Mouse (Mus musculus) intestine, embryonic 14.5 days (tissue): ENCODE data around the gene Hectd4. TPM values are rescaled to one million over a fixed set of nuclear protein-coding genes. Genes with fewer than 3 reads are reported as not detected.

Source experiments
- ATAC-seq: fragments of 200-750 bp; cut with Nextera tagmentation; replicated peaks from 2 replicates; pipeline ENCODE4 v1.8.0; 2017; ENCODE audit warnings: low read depth, moderate number of reproducible peaks, moderate TSS enrichment, moderate library complexity; ENCODE audit not compliant: low FRiP score, low TSS enrichment
- DNase-seq: peaks from one replicate; pipeline ENCODE4 v3.0.0-alpha.2; 2018; ENCODE audit warnings: low spot score
- H3K27ac ChIP-seq: fragments of 300-500 bp; sonication (generic); 2 replicates; pipeline ENCODE4 v1.5.1; 2014; ENCODE audit warnings: low read depth, mild to moderate bottlenecking, control low read depth
- H3K27me3 ChIP-seq: fragments of 300-500 bp; sonication (generic); replicated peaks from 2 replicates; pipeline ENCODE4 v1.6.1; 2014; ENCODE audit warnings: low read length, control low read depth; ENCODE audit not compliant: control insufficient read depth, insufficient read depth
- H3K36me3 ChIP-seq: fragments of 300-500 bp; sonication (generic); 2 replicates; pipeline ENCODE4 v1.6.1; 2014; ENCODE audit warnings: low read length, control low read depth; ENCODE audit not compliant: control insufficient read depth, insufficient read depth
- H3K4me1 ChIP-seq: fragments of 300-500 bp; sonication (generic); replicated peaks from 2 replicates; pipeline ENCODE4 v1.6.1; 2014; ENCODE audit warnings: low read length, control low read depth, mixed read lengths; ENCODE audit not compliant: control insufficient read depth, insufficient read depth
- H3K4me2 ChIP-seq: fragments of 300-500 bp; sonication (generic); 2 replicates; pipeline ENCODE4 v1.6.1; 2014; ENCODE audit warnings: low read length
- H3K4me3 ChIP-seq: fragments of 300-500 bp; sonication (generic); 2 replicates; pipeline ENCODE4 v1.5.1; 2014; ENCODE audit warnings: low read depth, low read length, control low read depth, mixed read lengths
- H3K9ac ChIP-seq: fragments of 300-500 bp; sonication (generic); 2 replicates; pipeline ENCODE4 v1.6.1; 2014; ENCODE audit warnings: mild to moderate bottlenecking, low read length
- H3K9me3 ChIP-seq: fragments of 300-500 bp; sonication (generic); 2 replicates; pipeline ENCODE4 v1.6.1; 2016; ENCODE audit warnings: low read length, control low read depth; ENCODE audit not compliant: control insufficient read depth
- WGBS: fragments of 180-500 bp; shearing (Covaris S2); extraction: QIAGEN DNeasy Blood & Tissue Kit; methylation state at CpG from one replicate; pipeline ENCODE4 v1.1.7; 2014; 5-methylcytosine and 5-hydroxymethylcytosine counted together
- polyA plus RNA-seq: library from polyadenylated mRNA; unstranded; fragments of >200 nt; fragmentation: Nextera tagmentation; extraction: Ambion mirVana; gene quantifications from 2 replicates; pipeline ENCODE4 v1.2.1, GENCODE M21; 2014

Hectd4 gene
- polyA plus RNA-seq, 1 experiment from 2014 or later: 8.1 TPM

- H3K4me2 ChIP-seq: no peak overlapping the region
- no peaks in the 10 kb centered on the region for H3K27me3 ChIP-seq
- H3K27ac ChIP-seq: no peak overlapping the region
- DNase-seq (no peak), ATAC-seq (no peak)
- peaks cover 57% of the 10 kb centered on the region for H3K36me3 ChIP-seq
- no peaks in the 10 kb centered on the region for H3K9me3 ChIP-seq
- 98% methylated on average over 2 of the region's 2 CpGs for WGBS
- H3K4me1 ChIP-seq: no peaks in the 10 kb centered on the region
- no peak overlapping the region for H3K9ac ChIP-seq
- no peak overlapping the region for H3K4me3 ChIP-seq
These were observed 44.6 kb downstream of the Hectd4 start for GRCm38 (mm10) chr5:121264593-121264992.

- Histone ChIP-seq H3K27ac (no peak overlapping the region), H3K4me2 (no peak overlapping the region), H3K27me3 (no peaks in the 10 kb centered on the region), H3K4me3 (no peak overlapping the region), H3K36me3 (peaks cover 58% of the 10 kb centered on the region), H3K9ac (no peak overlapping the region), H3K9me3 (no peaks in the 10 kb centered on the region), H3K4me1 (no peaks in the 10 kb centered on the region)
- ATAC-seq (no peak), DNase-seq (no peak)
- whole genome bisulfite sequencing: 88% methylated on average over 7 of the region's 7 CpGs
These were observed 46.8 kb downstream of the Hectd4 start for GRCm38 (mm10) chr5:121266741-121267382.

GRCm38 (mm10) chr5:121271046-121271445 is 51.0 kb downstream of the Hectd4 start:
- ATAC-seq: no peak
- no peak overlapping the region for H3K4me2 ChIP-seq

GRCm38 (mm10) chr5:121276808-121277207 is 56.8 kb downstream of the Hectd4 start:
- H3K27me3 ChIP-seq: no peaks in the 10 kb centered on the region
- H3K4me3 ChIP-seq: no peak overlapping the region
- H3K27ac ChIP-seq: no peak overlapping the region
- DNase-seq (no peak), ATAC-seq (no peak)
- no peaks in the 10 kb centered on the region for H3K9me3 ChIP-seq
- H3K4me1 ChIP-seq: no peaks in the 10 kb centered on the region
- H3K9ac ChIP-seq: no peak overlapping the region
- H3K36me3 ChIP-seq: peaks cover 71% of the 10 kb centered on the region
- H3K4me2 ChIP-seq: no peak overlapping the region
- 88% methylated on average over 1 of the region's 1 CpGs for WGBS

More at GRCm38 (mm10) chr5:121271046-121271445, 51.0 kb downstream of the Hectd4 start:
- DNase-seq: no peak
- no peaks in the 10 kb centered on the region for H3K27me3 ChIP-seq
- H3K4me3 ChIP-seq: no peak overlapping the region
- H3K27ac ChIP-seq: no peak overlapping the region
- no peaks in the 10 kb centered on the region for H3K4me1 ChIP-seq
- 85% methylated on average over 7 of the region's 7 CpGs for WGBS
- no peaks in the 10 kb centered on the region for H3K9me3 ChIP-seq
- H3K9ac ChIP-seq: no peak overlapping the region
- H3K36me3 ChIP-seq: peaks cover 75% of the 10 kb centered on the region

- Histone ChIP-seq H3K4me3 (no peak overlapping the region), H3K4me2 (no peak overlapping the region), H3K27me3 (no peaks in the 10 kb centered on the region), H3K9ac (no peak overlapping the region), H3K27ac (no peak overlapping the region), H3K9me3 (no peaks in the 10 kb centered on the region), H3K36me3 (peaks cover 64% of the 10 kb centered on the region), H3K4me1 (no peaks in the 10 kb centered on the region)
- 91% methylated on average over 4 of the region's 4 CpGs for WGBS
- ATAC-seq (no peak), DNase-seq (no peak)
These were observed 60.4 kb downstream of the Hectd4 start for GRCm38 (mm10) chr5:121280456-121280855.

- Histone ChIP-seq H3K4me3 (no peak overlapping the region), H3K4me2 (no peak overlapping the region), H3K27me3 (no peaks in the 10 kb centered on the region), H3K36me3 (peaks cover 72% of the 10 kb centered on the region), H3K4me1 (no peaks in the 10 kb centered on the region), H3K9me3 (no peaks in the 10 kb centered on the region), H3K27ac (no peak overlapping the region), H3K9ac (no peak overlapping the region)
- DNase-seq: no peak
- 96% methylated on average over 9 of the region's 9 CpGs for WGBS
- no peak for ATAC-seq
These were observed 63.0 kb downstream of the Hectd4 start for GRCm38 (mm10) chr5:121283051-121283450.

- Histone ChIP-seq H3K27ac (no peak overlapping the region), H3K4me2 (no peak overlapping the region), H3K36me3 (peaks cover 75% of the 10 kb centered on the region), H3K4me3 (no peak overlapping the region), H3K9ac (no peak overlapping the region), H3K9me3 (no peaks in the 10 kb centered on the region), H3K4me1 (no peaks in the 10 kb centered on the region), H3K27me3 (no peaks in the 10 kb centered on the region)
- DNase-seq (no peak), ATAC-seq (no peak)
- 86% methylated on average over 5 of the region's 5 CpGs for WGBS
These were observed 64.8 kb downstream of the Hectd4 start for GRCm38 (mm10) chr5:121284816-121285215.

GRCm38 (mm10) chr5:121287213-121287612 is 67.2 kb downstream of the Hectd4 start:
- no peak for ATAC-seq
- Histone ChIP-seq H3K9ac (no peak overlapping the region), H3K9me3 (no peaks in the 10 kb centered on the region), H3K4me2 (no peak overlapping the region), H3K4me1 (no peaks in the 10 kb centered on the region), H3K4me3 (no peak overlapping the region), H3K27me3 (no peaks in the 10 kb centered on the region), H3K27ac (no peak overlapping the region), H3K36me3 (peaks cover 69% of the 10 kb centered on the region)
- WGBS: 94% methylated on average over 2 of the region's 2 CpGs
- no peak for DNase-seq

- DNase-seq (no peak), ATAC-seq (no peak)
- Histone ChIP-seq H3K4me1 (no peaks in the 10 kb centered on the region), H3K36me3 (peaks cover 72% of the 10 kb centered on the region), H3K9ac (no peak overlapping the region), H3K9me3 (no peaks in the 10 kb centered on the region), H3K27me3 (no peaks in the 10 kb centered on the region), H3K4me3 (no peak overlapping the region), H3K27ac (no peak overlapping the region), H3K4me2 (no peak overlapping the region)
- 93% methylated on average over 3 of the region's 3 CpGs for WGBS
These were observed 70.3 kb downstream of the Hectd4 start for GRCm38 (mm10) chr5:121290289-121290688.
